Mouse (Mus musculus) cerebellum, adult 9-11 months (tissue): ENCODE results near the gene Hist1h2ap.
A peak's percentile ranks its signal among the peaks of the same experiment; 100 is the strongest.
"Not testable (repeated sequence)": the region's sequence is repeated elsewhere in the genome, so short reads cannot be mapped to it uniquely, and the experiment has no call there.

Experiments used
- DNase-seq: peaks from one replicate; pipeline ENCODE4 v3.0.0; 2022

Hist1h2ap gene

DNA sequence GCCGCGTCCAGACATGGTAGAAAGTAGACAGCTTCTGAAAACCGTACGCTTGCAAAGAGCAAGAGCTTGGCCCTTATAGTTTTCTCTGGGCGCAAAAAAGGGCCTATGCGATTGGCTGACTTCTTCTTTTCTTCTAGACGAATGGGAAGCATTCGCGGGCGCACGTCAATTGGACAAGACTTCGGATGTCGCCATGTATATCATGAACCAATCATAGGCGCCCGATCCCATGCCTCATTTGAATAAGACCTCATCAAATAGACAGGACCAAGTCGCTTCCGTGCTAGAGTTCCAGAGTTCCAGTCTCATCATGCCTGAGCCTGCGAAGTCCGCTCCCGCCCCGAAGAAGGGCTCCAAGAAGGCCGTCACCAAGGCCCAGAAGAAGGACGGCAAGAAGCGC, at the start of gene Hist1h2ap, which contains the start of gene Hist1h2br:
Gene Hist1h2ap (minus strand): TSS at position 47 of the 400 bp plus-strand sequence.
Gene Hist1h2br (plus strand): TSS at position 283 of the 400 bp plus-strand sequence.
- DNase-seq: not testable (repeated sequence)

DNA sequence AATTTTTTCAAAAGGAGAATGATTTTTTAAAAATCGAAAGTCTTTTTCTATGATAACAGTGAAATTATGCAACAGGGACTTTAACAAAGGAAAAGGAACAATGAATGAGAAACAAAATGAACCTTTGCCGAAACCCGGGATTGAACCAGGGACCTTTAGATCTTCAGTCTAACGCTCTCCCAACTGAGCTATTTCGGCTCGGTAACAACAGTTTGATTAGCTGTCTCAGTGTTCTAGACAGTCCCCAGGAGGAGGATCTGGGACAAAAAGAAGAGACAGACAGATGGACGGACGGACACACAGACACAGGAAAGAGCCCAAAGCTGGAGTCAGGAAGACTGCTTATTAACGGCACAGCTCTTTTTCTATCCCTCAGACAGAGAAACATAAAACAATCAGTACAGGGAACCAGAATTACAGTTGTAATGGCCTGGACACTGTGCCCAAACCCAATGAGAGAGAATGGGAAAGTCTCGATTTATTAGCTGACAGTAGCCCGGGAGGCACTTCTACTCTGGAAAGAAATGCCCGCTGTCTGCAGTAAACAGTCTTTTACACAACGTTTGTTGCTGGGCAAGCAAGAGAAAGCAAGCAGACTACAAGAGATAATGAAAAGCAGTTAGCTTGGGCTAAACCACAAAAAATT, 49.6 kb upstream of the Hist1h2ap start:
- peak; percentile 6 for DNase-seq

DNA sequence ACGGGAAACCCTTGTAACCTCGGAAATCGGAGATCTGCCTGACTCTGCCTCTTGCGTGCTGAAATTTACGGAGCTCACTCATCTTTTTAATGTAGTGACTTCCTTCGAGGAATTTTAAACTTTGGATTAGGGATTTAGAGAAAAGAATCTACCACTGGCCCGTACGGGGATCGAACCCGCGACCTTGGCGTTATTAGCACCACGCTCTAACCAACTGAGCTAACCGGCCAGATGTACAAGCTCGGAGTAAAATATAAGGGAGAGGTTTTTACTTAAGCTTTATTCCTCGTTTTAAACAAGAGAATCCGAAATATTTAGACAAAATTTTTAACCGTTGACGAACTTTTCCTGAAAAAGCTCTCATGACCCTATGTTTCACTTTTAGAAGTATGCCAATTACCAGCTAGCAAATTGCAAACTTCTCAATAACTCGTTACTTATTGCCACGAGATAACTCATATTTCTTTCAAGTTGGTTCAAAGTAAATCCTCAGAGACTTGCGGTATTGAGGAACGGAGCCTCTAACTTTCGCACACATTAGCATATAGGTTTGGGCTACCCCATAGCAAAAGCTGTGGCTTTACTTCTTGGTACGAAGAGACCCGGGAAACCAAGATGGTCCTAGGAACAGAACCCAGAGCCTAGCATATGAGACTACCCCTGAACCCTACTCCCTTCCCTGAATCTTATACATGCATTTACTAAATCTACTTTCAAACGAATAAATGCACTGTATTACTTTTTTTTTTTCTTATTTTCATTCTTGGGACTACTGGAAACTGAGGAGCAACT, 48.8 kb upstream of the Hist1h2ap start:
- no peak for DNase-seq

DNA sequence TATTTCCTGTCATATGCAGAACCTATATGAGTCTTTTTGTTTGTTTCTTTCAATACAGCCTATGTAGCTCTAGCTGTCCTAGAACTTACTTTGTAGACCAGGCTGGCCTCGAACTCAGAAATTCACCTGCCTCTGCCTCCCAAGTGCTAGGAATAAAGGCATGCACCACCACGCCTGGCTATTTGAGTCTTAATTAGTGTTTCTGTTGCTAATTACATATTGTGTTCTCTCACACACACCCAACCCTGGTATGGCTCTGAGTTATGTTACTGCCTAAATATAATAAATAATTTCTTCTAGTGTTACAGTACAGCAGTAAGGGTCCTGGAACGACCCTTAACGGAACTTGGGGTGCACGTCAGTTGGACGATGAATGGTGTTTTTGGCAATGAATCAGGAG, 47.4 kb upstream of the Hist1h2ap start:
- no peak for DNase-seq

DNA sequence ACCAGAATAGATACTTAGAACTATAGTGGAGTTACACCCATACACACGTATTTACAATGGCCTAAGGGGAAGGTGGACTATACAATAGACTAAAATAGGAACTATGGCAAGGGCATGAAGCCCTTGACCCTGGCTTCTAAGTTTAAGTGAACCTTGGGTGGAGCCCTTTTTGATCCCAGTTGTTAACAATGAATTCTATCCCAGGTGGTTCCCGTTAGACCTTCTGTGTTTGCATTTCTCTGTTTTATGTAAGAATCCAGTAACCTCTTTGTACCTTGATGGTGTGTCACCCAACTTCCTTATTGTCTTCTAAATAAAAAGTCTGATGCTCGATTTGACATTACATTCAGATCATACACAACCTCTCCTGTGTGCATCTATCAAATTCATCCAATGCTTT, 32.2 kb upstream of the Hist1h2ap start:
- not testable (repeated sequence) for DNase-seq

DNA sequence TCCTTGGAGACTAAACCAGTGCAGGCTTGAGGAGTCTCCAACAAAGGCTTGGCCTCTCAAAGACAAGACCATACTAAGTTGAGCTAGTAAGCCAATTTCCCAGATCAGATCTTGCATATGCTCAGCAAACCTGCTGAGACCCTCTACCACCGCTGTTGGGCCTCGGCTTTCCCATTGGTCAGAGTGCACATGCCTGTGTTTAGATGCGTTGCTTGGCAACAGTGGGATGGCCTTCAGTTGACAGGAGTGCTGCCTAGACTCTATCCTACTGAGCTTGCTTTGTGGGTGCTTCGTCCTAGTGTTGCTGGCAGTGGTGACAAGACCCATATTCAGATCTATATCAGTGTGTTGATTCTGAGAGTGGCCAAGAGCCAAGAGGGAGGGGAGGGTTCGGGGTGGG, 28.3 kb upstream of the Hist1h2ap start:
- no peak for DNase-seq

- DNase-seq: peak; percentile 68
Measured at GRCm38 (mm10) chr13:21855698-21856162, 22.4 kb upstream of the Hist1h2ap start.

GRCm38 (mm10) chr13:21855146-21855545, 21.8 kb upstream of the Hist1h2ap start:
- peak; percentile 86 for DNase-seq

- no peak for DNase-seq
Measured at GRCm38 (mm10) chr13:21852215-21852945, 19.1 kb upstream of the Hist1h2ap start.

GRCm38 (mm10) chr13:21850696-21851095, 17.4 kb upstream of the Hist1h2ap start:
- not testable (repeated sequence) for DNase-seq

DNA sequence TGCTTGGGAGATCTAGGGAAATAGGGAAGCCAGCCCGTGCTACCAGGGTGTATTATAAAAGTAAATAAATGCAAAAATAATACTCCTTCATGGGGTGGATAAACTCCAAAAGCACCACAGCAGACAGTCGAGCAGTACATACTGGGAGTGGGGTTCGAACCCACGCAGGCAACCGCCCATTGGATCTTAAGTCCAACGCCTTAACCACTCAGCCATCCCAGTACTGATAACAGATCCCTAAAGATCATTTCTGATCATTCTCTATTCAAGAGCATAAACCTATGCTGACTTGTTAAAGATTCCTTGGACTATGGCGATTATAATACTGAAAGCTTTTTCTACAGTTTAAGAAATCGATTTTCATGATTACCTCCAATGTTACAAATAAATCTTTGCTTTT, 14.6 kb upstream of the Hist1h2ap start:
- DNase-seq: no peak

DNA sequence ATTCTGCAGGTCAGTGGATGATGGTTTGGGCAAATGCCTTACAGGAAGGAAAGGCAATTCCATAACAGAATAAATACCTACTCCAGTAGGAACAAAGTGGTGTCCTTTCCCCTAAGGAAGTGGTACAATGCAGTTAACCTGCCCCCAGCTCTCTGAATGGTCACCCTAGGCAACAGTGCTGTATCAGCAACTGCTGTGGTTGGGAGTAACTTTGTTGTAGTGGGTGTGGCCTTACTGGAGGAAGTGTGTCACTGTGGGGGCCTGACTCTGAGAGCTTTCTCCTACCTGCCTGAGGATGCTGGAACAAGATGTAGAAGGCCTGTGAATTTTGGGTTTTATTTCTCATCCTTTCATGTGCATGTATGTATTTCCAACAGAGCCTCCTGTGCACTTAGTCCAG, 13.0 kb upstream of the Hist1h2ap start:
- not testable (repeated sequence) for DNase-seq

GRCm38 (mm10) chr13:21840508-21840907, 7.2 kb upstream of the Hist1h2ap start:
- DNase-seq: not testable (repeated sequence)

DNA sequence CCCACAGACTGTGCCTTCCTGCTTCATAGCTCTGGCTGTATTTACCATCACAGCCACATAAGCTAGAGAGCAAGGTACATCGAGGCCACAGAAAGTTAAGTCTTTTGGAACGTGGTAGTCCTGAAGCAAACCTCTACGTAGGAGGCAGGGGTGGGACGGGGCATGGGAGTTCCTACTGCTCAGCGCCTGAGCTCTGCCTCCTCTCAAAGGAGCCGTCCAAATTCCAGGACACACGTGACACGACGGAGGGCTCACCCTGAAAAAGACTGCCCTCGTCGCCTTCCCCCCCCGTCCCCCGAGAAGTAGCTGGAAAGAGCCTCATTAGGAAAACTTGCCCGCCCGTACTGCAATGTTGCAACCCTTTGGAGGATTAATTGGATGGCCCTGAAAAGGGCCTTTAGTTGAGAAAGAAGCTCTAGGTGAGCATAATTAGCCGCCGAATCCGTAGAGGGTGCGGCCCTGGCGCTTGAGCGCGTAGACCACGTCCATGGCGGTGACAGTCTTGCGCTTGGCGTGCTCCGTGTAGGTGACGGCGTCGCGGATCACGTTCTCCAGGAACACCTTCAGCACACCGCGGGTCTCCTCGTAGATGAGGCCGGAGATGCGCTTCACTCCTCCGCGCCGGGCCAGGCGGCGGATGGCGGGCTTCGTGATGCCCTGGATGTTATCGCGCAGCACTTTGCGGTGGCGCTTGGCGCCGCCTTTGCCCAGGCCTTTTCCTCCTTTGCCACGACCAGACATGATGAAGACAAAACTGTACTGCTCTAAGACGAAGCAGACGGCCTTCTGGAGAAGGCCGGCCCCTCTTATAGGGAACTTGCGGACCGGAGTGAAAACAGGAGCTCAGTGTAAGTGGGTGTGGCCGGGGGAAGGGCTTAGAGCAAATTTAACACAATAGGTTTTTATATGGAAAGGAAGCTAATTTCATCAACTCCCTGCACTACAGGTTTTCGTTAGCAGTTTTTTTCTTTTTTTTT, 1.6 kb downstream of the Hist1h2ap start, which contains the start of gene Hist1h4n:
Gene Hist1h4n (minus strand): TSS at position 779 of the 977 bp plus-strand sequence.
- DNase-seq: peak; percentile 37

DNA sequence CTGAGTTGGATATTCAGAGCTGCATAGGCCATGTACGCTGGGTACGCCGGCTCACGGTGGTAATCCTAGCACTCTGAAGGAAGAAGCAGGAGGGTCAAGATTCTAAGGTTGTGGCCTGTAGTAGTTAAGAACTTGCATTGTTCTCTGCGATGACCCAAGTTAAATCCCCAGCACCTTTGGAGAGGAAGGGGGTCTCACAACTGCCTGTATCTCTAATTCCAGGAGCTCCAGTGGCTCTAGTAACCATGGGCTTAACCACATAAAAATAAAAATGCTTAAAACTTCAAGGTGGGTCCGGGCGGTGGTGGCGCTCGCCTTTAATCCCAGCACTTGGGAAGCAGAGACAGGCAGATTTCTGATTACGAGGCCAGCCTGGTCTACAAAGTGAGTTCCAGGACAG, 3.0 kb downstream of the Hist1h2ap start:
- DNase-seq: no peak

DNA sequence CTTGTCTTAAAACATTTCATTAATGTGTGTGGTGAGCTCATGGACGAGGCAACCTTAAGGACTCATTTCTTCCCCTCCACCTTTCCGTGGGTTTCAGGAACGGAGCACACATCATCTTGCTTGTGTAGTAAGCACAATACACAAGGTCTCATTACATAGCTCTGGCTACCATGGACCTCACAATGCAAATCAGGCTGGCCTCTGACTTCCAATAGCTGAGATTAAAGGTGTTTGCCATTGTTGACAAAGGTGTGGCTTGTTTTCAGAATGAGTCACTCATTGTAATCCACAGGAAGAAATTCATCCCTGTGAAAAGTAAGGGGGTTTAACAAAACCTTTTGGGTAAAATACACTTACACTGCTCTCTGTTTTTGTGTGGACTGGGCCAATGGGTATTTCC, 4.8 kb downstream of the Hist1h2ap start:
- DNase-seq: no peak

GRCm38 (mm10) chr13:21820082-21820890, 13.0 kb downstream of the Hist1h2ap start:
- DNase-seq: not testable (repeated sequence)

DNA sequence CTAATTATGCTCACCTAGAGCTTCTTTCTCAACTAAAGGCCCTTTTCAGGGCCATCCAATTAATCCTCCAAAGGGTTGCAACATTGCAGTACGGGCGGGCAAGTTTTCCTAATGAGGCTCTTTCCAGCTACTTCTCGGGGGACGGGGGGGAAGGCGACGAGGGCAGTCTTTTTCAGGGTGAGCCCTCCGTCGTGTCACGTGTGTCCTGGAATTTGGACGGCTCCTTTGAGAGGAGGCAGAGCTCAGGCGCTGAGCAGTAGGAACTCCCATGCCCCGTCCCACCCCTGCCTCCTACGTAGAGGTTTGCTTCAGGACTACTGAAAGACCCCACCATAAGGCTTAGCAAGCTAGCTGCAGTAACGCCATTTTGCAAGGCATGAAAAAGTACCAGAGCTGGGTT, 21.2 kb downstream of the Hist1h2ap start:
- DNase-seq: not testable (repeated sequence)

DNA sequence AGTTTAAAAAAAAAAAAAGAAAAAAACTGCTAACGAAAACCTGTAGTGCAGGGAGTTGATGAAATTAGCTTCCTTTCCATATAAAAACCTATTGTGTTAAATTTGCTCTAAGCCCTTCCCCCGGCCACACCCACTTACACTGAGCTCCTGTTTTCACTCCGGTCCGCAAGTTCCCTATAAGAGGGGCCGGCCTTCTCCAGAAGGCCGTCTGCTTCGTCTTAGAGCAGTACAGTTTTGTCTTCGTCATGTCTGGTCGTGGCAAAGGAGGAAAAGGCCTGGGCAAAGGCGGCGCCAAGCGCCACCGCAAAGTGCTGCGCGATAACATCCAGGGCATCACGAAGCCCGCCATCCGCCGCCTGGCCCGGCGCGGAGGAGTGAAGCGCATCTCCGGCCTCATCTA, 21.8 kb downstream of the Hist1h2ap start, which contains the start of gene Hist1h4m:
Gene Hist1h4m (plus strand): TSS at position 208 of the 400 bp plus-strand sequence.
- DNase-seq: peak; percentile 26

- not testable (repeated sequence) for DNase-seq
Measured at GRCm38 (mm10) chr13:21811074-21811473, 22.2 kb downstream of the Hist1h2ap start.

- not testable (repeated sequence) for DNase-seq
Measured at GRCm38 (mm10) chr13:21810073-21810472, 23.2 kb downstream of the Hist1h2ap start, which contains the start of the genes Hist1h2bq and Hist1h2ao. Hist1h2bq (minus strand) TSS chr13:21810197. Hist1h2ao (plus strand) TSS chr13:21810465.
